In genomic region chr9:30653210-30653609, GRCm38 (mm10) we compare ENCODE assay signal across 27 mouse cellular contexts.
"Had no signal": no experiment of that assay in that cellular context is flagged by ENCODE, and none has a peak within 500 bp of the region (broad histone marks: within the 10 kb centered on the region; RNA-seq: fewer than 3 reads in every experiment).

No protein-coding gene starts in this region.

- H3K27ac ChIP-seq: embryonic facial prominence, embryonic 12.5 days; embryonic facial prominence, embryonic 13.5 days; forebrain, embryonic 10.5 days; forebrain, embryonic 12.5 days; forebrain, embryonic 13.5 days; forebrain, embryonic 15.5 days; gastrocnemius, adult 2 months; heart, embryonic 10.5 days had no signal

- DNase-seq: cerebellum, adult 18-20 months; cerebellum, adult 2 months; cerebellum, adult 8-10 months; cerebellum, adult 9-10 months; cerebellum, adult 9-11 months; cerebellum, postnatal 10 days; cerebellum, postnatal 14 days; cerebellum, postnatal 25 days; cerebellum, postnatal 36 days; embryo, embryonic 11 days; forebrain, postnatal 0 days; gastrocnemius, adult 2 months; gastrocnemius, postnatal 10 days; gastrocnemius, postnatal 14 days; gastrocnemius, postnatal 25 days; gastrocnemius, postnatal 36 days; heart, adult 18-20 months had no signal

- H3K4me3 ChIP-seq: embryonic facial prominence, embryonic 12.5 days; embryonic facial prominence, embryonic 13.5 days; erythroblast, embryonic 14.5 days; forebrain, embryonic 10.5 days; forebrain, embryonic 12.5 days; forebrain, embryonic 13.5 days; forebrain, embryonic 15.5 days; gastrocnemius, adult 2 months; heart, embryonic 10.5 days had no signal

- H3K27me3 ChIP-seq: embryonic facial prominence, embryonic 12.5 days; embryonic facial prominence, embryonic 13.5 days; forebrain, embryonic 12.5 days; forebrain, embryonic 13.5 days; forebrain, embryonic 15.5 days had no signal

- H3K36me3 ChIP-seq: embryonic facial prominence, embryonic 12.5 days; embryonic facial prominence, embryonic 13.5 days; forebrain, embryonic 10.5 days; forebrain, embryonic 12.5 days; forebrain, embryonic 15.5 days; heart, embryonic 10.5 days had no signal

- ATAC-seq: forebrain, embryonic 13.5 days; forebrain, embryonic 15.5 days; forebrain, embryonic 16.5 days; forebrain, postnatal 0 days had no signal

- H3K4me2 ChIP-seq: embryonic facial prominence, embryonic 12.5 days; embryonic facial prominence, embryonic 13.5 days; forebrain, embryonic 12.5 days; forebrain, embryonic 13.5 days; forebrain, embryonic 15.5 days; heart, embryonic 11.5 days had no signal

- H3K9me3 ChIP-seq: embryonic facial prominence, embryonic 12.5 days; embryonic facial prominence, embryonic 13.5 days; forebrain, embryonic 10.5 days; forebrain, embryonic 12.5 days; forebrain, embryonic 13.5 days had no signal

- H3K4me1 ChIP-seq: embryonic facial prominence, embryonic 12.5 days; embryonic facial prominence, embryonic 13.5 days; forebrain, embryonic 13.5 days; forebrain, embryonic 15.5 days; heart, embryonic 10.5 days had no signal

- H3K9ac ChIP-seq: embryonic facial prominence, embryonic 12.5 days; embryonic facial prominence, embryonic 13.5 days; forebrain, embryonic 12.5 days; forebrain, embryonic 13.5 days; forebrain, embryonic 15.5 days; forebrain, postnatal 0 days had no signal
